Mouse (Mus musculus) kidney, embryonic 14.5 days (tissue): ENCODE measurements around the gene Fam171a1. TPM values are rescaled to one million over a fixed set of nuclear protein-coding genes. Genes with fewer than 3 reads are reported as not detected.

ENCODE experiments used
- microRNA-seq: library from miRNA; unstranded; fragments of <30 nt; microRNA quantifications from one replicate; pipeline ENCODE4, GENCODE M21; 2016
- polyA plus RNA-seq: library from polyadenylated mRNA; unstranded; fragments of >200 nt; fragmentation: Nextera tagmentation; extraction: Ambion mirVana; gene quantifications from 2 replicates; pipeline ENCODE4 v1.2.1, GENCODE M21; 2014

Fam171a1 gene
- polyA plus RNA-seq, 1 experiment from 2014 or later, result 55.7 TPM

Small RNA genes within 50 kb of the gene (microRNA-seq; reads per million reads assigned to microRNA genes)
- not detected for gene Gm27306

Other genes starting within 250 kb of the Fam171a1 start
- gene Nmt2, start 170.0 kb downstream of the Fam171a1 start, polyA plus RNA-seq, result 52.1 and 54.4 TPM in 2 replicates
- 26.5 and 35.2 TPM in 2 replicates for gene Rpp38, start 218.4 kb downstream of the Fam171a1 start, polyA plus RNA-seq
- gene Acbd7, start 221.9 kb downstream of the Fam171a1 start, polyA plus RNA-seq, result 1.2 and 1.7 TPM in 2 replicates